Mouse (Mus musculus) brain, embryonic 14.5 days (tissue): ENCODE measurements at regions not wholly inside any gene's neighbourhood (a gene's known extent, or its start where the extent isn't known, plus 50 kb on each side); places are given as distances from the start of the nearest gene placed in this dataset.
A peak's percentile ranks its signal among the peaks of the same experiment; 100 is the strongest.

Experiments
- DNase-seq: peaks from one replicate; pipeline ENCODE4 v3.0.0-alpha.2; 2011; ENCODE audit warnings: low read depth
- CTCF ChIP-seq: fragments of 200-500 bp; IDR thresholded peaks from 2 replicates; pipeline ENCODE4 v1.5.1; 2012; ENCODE audit warnings: inconsistent platforms, mild to moderate bottlenecking, moderate library complexity, borderline replicate concordance; ENCODE audit not compliant: insufficient read depth, insufficient read length; ENCODE audit errors: extremely low read depth
- POLR2A ChIP-seq: fragments of 200-500 bp; IDR thresholded peaks from 2 replicates; pipeline ENCODE4 v1.6.1; 2012; ENCODE audit warnings: mild to moderate bottlenecking, inconsistent platforms, borderline replicate concordance; ENCODE audit not compliant: poor library complexity, insufficient read depth, insufficient read length, severe bottlenecking; ENCODE audit errors: extremely low read depth

DNA sequence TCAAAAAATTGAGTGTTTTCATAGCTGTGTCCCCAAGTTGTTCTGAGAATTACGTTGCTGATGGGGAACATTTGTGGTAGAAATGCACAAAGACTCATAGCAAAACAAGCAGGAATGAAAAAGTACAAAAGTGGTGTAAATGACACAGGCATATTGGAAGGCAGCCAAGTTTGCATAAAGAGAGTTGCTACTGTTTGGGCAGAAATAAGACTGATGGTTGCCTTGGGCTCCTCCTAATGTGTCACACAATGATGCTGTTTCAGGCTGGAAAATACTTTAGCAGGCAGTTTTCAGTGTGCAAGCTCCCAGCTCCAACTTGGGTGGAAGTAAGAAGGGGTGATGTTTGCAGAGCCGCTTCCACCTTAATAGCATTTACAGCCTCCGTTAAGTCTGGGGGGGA is 174.7 kb downstream of the Lnpk start:
- no peak for TF ChIP-seq CTCF
- no peak for TF ChIP-seq POLR2A
- DNase-seq = peak; percentile 90

DNA sequence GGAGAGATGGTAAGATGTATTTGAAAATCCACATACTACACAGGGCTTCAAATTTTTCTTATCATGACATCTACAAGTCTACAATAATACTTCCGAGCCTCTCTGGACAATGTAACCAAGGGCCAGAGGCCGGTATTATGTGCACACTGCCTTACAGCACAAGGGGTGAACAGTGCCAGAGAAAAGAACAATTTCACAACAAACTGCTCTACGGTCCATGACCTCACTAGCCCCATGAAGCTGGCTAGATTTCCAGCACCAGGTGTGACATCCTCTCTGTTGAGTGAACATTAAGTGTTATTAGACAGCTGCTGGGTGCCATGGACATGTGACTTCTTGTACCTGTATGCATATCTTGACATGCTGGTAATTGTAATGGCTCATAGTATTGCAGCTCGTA is 188.2 kb downstream of the Lnpk start:
- TF ChIP-seq CTCF (no peak), POLR2A (no peak)

DNA sequence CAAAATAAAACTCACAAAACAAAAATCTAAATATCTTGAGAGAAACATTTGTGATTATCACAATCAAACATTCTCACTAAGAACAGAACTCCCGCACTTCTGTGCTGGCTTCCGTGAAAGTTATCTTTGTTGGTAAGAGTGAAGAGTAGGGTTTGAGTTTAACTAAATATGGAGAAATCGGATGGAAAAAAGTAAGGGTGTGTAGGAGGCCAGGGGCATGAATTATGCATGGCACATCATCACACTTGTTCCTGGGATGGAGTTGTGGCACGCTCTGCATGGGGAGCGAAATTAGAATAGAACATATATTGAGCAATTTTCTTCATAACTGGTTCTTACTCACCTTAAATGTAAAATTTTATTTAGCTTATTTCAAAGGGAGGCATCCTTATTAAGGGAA is 191.2 kb downstream of the Lnpk start:
- TF ChIP-seq CTCF (no peak), POLR2A (no peak)
- no peak for DNase-seq

More for the DNA sequence above, 188.2 kb downstream of the Lnpk start:
- DNase-seq = no peak

DNA sequence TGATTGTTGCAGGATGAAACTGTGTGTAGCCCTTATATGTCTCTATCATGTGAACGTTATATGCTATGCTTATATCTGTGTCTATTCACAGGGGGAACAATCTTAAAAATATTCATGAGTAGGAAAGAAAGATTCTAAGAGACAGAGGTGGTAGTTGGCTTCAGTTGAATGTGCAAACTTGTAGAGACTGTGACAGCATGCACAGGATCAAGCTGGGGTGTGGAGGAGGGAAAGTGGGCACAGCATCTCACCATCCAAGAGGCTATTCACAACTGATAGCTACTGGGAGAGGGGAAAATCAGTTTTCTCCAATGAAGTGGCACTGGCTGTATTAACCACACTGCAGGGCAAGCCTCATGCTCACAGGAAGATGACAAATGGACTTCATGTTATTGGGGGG is 194.3 kb downstream of the Lnpk start:
- TF ChIP-seq CTCF (no peak), POLR2A (no peak)
- DNase-seq = no peak

DNA sequence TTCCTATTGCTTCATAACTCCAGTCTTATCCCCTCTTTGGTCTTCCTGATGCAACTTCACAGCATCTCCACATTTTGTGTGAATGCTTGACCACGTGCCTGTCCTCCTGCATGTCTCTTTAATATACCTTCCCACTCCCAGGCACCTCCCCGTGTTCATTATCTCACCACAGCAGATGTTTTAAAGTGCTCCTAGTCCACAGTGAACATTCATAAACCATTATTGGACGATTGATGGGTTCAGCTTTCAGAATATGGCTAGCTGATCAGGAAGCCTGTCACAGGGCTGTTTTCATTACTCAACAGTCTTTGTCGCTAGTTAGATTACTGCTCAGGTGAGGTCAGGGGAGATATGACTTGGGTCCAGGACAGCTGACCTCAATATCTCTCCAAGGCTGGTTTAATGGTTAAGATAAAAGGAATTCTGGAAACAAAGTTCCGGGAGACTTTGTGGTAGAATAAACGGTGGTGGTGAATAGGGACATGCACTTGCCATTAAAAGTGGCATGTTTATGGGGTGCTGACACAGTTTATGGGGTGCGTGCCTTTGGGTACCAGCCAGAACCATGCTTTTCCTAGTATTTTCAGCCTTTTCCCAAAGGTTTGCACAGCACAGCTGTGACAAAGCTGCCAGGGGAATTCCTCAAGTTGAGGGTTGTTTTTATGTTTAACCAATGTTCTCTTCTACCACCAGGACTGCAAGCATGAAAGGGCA is 198.5 kb downstream of the Lnpk start:
- no peak for TF ChIP-seq CTCF
- TF ChIP-seq POLR2A = no peak
- DNase-seq = no peak

DNA sequence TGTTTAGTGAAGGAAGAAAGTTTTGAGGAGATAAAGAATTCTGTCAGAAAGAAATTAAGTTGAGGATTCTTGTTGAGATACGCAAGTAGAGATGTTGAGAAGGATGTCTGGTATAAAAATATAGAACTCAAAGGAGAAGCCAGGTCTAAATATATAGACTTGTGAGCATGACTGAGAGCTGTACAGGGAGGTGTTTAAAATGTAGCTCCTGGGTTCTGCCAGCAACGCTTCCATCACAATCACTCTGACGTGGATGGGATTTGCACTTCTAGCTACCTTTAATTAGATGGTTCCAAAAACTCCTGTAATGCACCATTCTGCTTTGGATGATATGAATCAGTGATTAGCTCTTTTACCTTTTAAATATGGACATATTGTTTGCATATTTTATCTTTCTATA is 200.5 kb downstream of the Lnpk start:
- TF ChIP-seq CTCF = no peak
- TF ChIP-seq POLR2A = no peak

DNA sequence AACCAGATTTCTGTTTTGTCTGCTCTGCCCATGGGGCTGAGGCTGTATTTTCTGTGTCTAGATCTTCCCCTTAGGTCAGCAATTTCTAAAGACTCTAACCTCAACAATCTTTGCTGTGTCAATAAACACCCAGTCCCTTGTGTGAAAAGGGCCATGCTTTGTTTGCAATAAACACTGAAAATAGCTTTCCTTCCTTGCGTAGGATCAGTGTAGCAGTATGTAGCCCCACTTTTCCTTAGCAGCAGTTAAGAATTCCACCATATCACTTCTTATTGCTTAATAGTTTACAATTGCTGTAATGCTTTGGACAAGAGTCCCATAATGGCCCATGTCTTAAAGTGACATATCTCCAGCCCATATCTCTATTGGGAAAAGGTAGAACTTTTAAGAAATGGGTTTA is 205.3 kb downstream of the Lnpk start:
- TF ChIP-seq POLR2A (no peak), CTCF (no peak)

More for the DNA sequence above, 200.5 kb downstream of the Lnpk start:
- no peak for DNase-seq

DNA sequence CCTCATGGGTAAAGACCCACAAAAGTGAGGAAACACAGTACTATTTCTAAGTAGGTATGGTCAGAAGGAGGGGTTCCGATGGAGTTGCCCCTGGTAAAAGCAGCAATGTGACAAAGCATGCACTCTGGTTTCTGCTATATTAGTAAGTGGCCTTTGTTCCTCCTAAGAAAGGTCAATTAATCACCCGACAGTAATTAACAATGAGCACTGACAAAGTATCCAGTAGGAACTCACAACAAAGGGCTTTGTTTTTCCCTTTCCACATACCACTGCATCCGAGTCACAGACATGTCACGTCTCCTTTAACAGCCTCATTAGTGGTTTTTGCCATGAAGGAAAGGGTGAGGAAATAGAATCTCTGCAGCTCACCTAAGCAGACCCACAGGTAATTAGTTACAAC is 206.2 kb downstream of the Lnpk start:
- no peak for DNase-seq

More for the DNA sequence above, 205.3 kb downstream of the Lnpk start:
- DNase-seq = no peak

DNA sequence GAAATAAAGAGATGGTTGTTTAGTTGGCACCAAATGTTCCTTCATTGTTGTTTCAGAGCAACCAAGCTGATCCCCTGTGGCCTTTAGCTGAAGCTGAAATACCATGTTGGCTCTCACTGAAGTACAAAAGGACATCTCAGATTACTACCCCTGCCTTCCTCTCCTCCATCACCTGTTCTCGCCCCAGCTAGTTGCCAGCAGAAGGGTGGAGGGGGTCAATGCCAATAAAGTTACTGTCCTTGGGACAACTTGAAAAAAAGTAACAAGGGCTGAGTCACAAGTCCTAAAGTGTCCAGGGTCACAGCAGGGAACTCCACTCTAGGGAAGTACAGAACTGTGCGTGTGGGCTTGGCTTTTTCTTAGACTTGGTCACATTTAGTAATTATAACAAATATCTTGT is 216.0 kb downstream of the Lnpk start:
- DNase-seq = no peak
- TF ChIP-seq POLR2A (no peak), CTCF (no peak)

More for the DNA sequence above, 206.2 kb downstream of the Lnpk start:
- no peak for TF ChIP-seq POLR2A
- TF ChIP-seq CTCF = no peak

DNA sequence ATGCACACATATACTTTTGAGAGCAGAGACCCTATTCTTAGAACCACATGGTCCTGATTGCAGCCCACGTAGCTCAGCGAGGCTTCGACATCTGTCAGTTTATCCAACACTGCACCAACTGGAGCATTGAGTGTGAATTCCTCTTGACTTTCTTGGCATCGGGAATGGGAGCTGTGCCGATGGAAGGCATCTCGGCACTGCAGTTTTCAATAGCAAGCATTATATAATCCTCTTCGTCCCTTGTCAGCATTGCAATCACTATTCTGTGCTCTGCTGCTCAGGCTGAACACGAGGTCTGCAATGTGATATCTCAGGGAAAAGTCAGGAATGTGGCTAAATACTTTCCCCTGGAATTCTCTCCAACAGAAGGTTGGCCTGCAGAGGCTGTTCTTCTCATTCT is 224.6 kb downstream of the Lnpk start:
- TF ChIP-seq CTCF = no peak
- no peak for TF ChIP-seq POLR2A
- DNase-seq = peak; percentile 71

DNA sequence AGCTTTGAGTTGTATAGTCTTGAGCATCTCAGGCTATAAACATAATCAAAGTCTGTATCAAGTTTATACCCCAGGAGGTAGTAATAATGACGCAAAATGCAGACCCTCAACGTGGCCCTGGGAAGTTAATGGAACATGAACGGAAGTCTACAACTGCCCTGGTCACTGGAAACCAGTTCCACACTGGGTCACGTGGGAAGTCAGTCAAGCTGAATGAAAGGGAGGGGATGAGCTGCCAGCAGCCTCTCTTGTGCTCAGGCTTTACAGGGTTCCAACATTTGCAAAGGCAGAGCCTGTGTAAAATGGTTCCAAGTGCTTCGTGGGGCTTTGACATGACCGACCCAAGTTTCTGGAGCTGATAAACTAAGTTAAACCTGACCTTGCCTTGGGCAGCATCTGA is 229.4 kb downstream of the Lnpk start:
- peak; percentile 49 for DNase-seq
- no peak for TF ChIP-seq POLR2A
- TF ChIP-seq CTCF = no peak

DNA sequence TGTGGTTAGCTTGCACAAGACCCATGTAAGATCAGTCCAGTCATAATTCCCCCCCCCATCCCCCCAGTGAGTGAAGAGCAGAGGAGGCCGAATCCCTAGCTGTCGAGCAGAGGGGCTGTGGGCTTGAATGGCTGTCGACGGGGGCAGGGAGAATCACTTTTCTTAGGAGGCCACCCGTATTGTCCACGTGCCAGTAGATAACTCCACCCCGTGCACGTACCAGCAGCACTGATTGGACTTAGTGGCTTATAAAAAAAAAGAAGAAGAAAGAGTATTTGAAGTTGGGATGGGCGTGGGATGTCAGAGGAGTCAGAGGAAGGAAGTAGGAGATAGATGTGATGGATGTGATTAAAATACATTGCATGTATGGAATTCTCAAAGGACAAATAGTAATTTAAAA is 272.9 kb downstream of the Lnpk start:
- no peak for TF ChIP-seq POLR2A
- no peak for TF ChIP-seq CTCF
- DNase-seq = no peak
